Mouse (Mus musculus) cortical plate, adult 2 months (tissue): ENCODE measurements around the gene Cxadr.

Source experiments
- CTCF ChIP-seq: fragments of 200-500 bp; IDR thresholded peaks from 2 replicates; pipeline ENCODE4 v1.5.1; 2011; ENCODE audit warnings: mild to moderate bottlenecking, control low read depth, low read length; ENCODE audit not compliant: insufficient read depth; ENCODE audit errors: extremely low read depth
- POLR2A ChIP-seq: fragments of 200-500 bp; IDR thresholded peaks from 2 replicates; pipeline ENCODE4 v1.6.1; 2011; ENCODE audit warnings: mild to moderate bottlenecking, low read length, control low read depth; ENCODE audit not compliant: insufficient read depth; ENCODE audit errors: extremely low read depth

DNA sequence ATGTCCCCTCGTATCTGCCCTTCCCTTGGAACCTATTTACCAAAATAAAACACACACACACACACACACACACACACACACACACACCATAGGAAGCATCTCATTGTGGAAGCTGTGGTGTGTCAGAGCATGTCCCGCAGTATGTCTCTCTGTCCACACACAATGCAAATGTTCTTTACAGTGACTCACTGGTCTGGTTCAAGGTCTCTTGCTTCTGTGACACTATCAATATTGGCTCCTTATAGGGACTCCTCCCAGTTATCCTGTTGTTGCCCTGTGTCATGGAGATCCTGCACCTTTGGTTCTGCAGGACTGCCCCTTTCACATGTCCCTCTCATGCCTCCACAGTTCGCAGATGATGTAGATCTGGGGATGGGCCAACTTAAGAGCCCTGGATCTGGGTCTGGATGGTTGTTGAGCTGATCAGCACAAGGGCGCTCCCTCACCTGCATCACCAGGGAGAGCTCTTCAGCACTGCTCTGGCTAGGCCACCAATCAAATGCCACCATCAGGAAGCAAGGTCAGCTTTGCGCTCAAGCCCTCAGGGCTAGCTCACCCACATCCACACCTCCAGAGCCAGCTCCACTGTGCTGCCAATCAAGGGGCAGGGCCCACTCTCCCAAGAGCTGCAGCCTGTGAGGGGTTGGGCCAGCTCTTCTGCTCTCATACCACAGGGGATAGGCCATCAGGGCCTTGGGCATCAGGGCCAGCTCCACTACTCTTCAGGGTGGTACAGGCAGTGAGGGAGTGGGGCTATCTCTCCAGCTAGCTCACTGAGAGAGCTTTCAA is 21.0 kb upstream of the Cxadr start:
- TF ChIP-seq POLR2A: no peak
- TF ChIP-seq CTCF: no peak
